Mouse (Mus musculus) ZHBTc4 (cell line): ENCODE measurements at regions not wholly inside any gene's neighbourhood (a gene's known extent, or its start where the extent isn't known, plus 50 kb on each side); places are given as distances from the start of the nearest gene placed in this dataset.

ENCODE experiments used
- DNase-seq: peaks from one replicate; pipeline ENCODE4 v3.0.0-alpha.2; 2011; ENCODE audit warnings: low read depth, low spot score

- DNase-seq = no peak
Observed at GRCm38 (mm10) chr16:84581166-84581565, 66.2 kb downstream of the A730009L09Rik start.

DNA sequence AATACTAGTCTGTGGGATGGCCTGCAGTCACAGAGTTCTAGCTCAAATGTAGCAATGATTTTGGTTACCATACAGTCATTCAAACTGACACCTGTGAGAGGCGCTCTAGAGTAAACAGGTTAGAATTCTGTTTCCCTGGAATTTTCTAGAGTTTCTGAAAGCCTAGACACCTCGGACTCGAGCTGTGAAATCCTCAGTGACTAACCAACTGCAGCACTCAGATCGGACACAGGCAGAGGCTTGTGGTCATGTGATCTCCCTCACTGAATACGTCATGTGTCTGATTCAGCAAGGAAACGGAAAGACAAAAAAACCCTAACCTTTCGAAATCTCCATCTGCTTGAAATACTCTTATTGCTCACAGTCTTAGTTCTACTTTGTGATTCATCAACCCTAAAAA lies 68.4 kb downstream of the A730009L09Rik start:
- peak; percentile 17 for DNase-seq

- no peak for DNase-seq
Observed at GRCm38 (mm10) chr16:84583773-84584229, 68.9 kb downstream of the A730009L09Rik start.

GRCm38 (mm10) chr16:84584724-84585399 lies 69.9 kb downstream of the A730009L09Rik start:
- no peak for DNase-seq

DNA sequence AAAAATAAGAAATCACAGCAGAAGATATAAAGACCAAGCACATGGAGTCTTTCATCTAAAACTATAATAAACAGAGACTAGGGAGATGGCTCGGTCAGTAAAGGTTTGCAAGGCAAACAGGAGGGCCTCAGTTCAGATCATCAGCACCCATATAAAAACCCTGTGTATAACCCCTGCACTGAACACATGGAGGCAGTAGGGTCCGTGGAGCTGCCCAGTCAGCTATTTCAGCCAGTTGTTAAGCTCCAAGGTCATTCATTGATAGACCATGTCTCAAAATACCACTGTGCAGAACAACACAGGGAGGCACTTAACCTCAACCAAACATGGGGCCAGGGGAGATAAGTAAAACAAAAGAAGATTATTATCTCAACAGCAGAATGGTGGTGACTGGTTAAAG lies 78.1 kb downstream of the A730009L09Rik start:
- DNase-seq = no peak

- DNase-seq = no peak
Observed at GRCm38 (mm10) chr16:84602969-84603368, 88.0 kb downstream of the A730009L09Rik start.

- DNase-seq = no peak
Observed at GRCm38 (mm10) chr16:84603465-84604205, 88.7 kb downstream of the A730009L09Rik start.

DNA sequence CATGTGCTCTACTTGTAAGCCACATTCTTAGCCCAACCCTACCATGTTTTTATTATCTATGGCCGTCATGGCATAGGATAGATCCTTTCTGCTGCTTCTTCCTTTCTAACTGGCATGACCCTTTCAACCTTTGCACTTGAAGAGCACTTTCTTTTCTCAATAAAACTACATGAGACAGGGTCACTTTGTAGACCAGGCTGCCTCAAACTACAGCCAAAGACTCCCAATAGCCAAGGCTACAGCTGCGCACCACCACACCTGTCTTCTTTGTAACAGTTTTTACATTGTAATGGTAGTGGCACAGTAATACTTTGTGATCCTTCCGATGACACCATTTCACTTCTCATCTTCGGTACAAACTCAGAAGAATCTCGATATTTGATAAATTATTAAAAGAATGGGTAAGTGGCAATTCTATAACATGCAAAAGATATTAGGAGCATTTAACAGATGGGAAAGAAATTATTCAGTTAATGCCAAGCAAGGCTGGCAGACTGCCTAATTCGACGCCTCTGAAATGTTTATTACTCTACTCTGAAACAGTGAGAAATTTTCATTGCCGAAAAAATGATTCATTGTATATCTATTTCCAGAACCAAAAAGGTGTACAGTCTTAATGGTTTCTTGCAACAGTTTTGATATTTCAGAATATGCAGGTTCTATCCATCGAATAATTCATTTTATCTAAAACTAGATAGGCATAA lies 89.5 kb downstream of the A730009L09Rik start:
- no peak for DNase-seq

DNA sequence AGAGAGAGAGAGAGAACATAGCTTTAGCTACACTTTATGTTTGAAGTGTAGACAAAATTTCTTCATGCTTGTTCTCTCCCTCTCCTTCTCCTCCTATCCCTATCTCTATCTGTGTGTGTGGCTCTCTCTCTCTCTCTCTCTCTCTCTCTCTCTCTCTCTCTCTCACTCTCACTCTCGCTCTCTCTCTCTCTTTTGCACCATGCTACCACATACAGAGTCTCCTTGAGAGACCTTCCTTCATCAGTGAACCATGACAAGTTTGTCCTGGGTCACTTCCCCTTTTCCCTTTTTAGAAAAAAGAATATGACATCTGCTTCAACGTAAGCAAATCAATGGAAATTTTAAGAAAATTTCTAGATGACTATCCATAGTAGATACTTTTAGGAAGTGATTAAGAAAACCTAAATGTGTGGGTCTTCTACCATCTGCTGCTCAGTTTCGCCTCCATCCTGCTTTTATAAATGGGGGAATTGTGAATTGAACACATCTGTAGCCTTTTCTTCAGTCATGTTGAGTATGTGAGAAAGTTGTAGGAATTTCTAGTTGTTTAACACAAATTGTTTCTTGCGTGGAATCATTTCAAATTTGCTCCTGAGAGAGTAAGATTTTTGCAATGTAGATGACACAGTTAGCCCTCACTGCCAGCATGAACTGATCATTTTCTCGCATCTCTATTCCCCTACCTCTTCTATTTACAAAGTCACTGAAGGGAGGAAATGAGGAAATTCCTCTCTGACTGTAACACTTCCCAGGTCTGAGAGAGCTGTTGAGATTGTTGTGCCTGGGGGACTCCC lies 91.3 kb downstream of the A730009L09Rik start:
- no peak for DNase-seq

- DNase-seq = no peak
Observed at GRCm38 (mm10) chr16:84606804-84607095, 91.8 kb downstream of the A730009L09Rik start.

- DNase-seq = no peak
Observed at GRCm38 (mm10) chr16:84607503-84607902, 92.6 kb downstream of the A730009L09Rik start.

DNA sequence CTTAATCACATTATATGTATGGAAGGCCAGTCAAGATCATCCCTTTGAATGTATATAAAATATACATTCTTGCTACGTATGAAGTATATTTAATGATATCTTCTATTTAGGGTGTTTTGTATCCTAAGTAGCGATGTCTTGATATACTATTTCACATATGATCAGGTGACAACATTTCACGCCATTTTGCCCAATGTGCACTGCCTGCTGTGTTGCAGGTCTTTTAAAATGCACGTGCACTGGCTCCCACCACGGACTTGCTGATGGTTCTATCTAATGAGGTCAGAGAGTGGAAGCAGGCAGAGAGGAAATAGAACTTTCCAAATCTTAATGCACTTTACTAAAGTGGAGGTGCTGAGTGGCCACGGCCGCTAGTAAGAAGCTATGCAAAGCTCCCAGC lies 100.8 kb downstream of the A730009L09Rik start:
- DNase-seq = no peak

DNA sequence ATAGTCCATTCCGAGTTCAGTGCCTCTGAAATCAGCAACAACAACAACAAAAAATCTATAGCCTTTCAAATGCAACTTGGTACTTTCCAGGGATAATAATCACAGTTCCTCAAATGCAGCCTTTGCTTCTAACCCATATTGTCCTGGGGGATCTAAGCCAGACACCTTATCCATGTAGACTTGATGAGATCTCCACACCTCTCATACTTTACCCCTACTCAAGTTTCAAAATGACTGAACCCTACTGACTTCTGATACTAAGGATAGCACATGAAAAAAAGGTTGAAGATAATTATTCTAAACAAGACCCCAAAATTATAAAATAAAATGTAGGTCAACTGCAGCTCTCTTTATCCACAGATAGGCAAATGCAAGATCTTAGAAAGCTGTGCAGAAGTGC lies 101.2 kb downstream of the A730009L09Rik start:
- no peak for DNase-seq

- DNase-seq = no peak
Observed at GRCm38 (mm10) chr16:84618379-84618778, 103.5 kb downstream of the A730009L09Rik start.

DNA sequence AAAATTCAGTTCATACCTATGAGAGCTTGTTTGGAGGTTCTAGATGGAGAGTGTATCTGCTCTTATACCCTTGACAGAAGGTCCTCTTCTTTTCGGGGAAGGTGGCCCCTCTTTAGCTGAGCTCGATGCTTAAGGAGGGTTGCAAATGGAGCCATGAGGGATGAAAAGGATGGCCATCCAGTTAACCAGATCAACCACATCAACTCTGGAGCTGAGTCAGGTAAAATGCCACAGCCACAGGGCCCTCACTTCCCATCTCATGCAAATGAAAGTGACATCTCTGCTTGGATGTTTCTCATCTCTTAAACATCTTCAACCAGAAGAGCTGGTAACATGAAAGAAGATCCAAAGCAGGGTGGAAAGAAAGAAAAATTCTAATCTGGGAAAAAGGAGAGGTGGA lies 105.0 kb downstream of the A730009L09Rik start:
- no peak for DNase-seq

GRCm38 (mm10) chr16:84620861-84621260 lies 105.9 kb downstream of the A730009L09Rik start:
- no peak for DNase-seq

DNA sequence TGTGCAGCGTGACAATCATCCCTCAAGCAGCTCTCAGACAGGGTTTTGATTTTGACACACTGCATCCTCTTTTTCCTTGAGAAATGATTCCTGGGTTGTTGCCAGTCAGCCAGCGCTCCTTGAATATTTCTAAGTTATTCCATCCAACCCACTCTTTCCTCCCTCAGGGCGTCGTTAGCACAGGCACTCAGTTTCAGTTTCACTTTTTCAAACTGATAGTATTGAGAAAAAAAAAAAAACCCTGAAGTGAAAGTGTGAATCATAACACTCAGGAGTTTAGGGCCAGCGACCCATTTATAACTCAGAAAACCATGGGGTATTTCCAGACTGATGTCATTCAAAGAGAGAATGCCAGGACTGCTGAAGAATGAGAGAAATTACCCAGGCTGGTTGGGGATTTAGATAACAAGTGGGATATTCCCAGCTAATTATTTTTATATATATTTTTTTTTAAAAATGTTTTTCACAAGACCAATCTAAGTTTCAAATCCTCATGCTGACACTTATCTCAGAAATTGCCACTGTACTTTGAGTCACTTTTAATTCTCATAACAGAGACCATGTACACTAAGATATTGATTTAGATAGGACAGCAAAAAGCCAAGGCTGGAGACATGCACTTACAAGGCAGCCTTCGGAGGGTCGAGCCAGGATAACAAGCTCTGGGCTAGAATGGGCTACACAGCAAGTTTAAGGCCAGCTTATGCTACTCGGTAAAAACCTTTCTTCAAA lies 106.5 kb downstream of the A730009L09Rik start:
- no peak for DNase-seq

GRCm38 (mm10) chr16:84623346-84624085 lies 108.6 kb downstream of the A730009L09Rik start:
- DNase-seq = no peak

DNA sequence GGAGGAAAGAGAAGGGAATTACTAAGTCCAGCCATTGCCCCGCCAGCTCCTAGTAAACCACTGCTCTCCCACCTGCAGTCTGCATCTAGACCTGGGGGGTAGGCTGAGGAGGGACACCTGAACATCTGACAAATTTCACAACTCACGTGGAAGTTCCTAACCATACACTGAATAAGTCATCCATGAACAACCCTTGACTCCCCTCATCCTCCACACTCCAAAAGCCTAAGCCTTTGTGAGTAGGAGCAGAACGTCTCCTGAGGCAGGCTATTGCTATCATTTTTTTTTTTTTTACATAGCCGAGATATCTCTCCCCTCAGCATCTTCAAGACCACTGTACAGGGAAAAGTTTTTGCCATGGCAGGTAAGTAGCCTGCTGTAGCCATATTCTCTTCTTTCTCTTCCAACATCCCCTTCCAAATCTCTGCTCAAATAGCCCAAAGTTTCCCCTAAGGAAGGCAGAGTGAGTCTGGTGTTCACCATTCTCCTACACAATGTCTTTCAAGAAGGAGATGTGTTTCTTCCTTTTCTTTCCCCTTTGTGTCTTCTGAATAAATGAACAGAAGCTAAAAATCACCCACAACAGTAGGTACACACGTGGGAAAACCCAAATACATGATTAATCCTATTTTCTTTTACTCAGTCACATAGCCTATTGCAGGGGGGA lies 109.7 kb downstream of the A730009L09Rik start:
- no peak for DNase-seq
